Mouse (Mus musculus): ENCODE data around the gene Lrg1.

DNA sequence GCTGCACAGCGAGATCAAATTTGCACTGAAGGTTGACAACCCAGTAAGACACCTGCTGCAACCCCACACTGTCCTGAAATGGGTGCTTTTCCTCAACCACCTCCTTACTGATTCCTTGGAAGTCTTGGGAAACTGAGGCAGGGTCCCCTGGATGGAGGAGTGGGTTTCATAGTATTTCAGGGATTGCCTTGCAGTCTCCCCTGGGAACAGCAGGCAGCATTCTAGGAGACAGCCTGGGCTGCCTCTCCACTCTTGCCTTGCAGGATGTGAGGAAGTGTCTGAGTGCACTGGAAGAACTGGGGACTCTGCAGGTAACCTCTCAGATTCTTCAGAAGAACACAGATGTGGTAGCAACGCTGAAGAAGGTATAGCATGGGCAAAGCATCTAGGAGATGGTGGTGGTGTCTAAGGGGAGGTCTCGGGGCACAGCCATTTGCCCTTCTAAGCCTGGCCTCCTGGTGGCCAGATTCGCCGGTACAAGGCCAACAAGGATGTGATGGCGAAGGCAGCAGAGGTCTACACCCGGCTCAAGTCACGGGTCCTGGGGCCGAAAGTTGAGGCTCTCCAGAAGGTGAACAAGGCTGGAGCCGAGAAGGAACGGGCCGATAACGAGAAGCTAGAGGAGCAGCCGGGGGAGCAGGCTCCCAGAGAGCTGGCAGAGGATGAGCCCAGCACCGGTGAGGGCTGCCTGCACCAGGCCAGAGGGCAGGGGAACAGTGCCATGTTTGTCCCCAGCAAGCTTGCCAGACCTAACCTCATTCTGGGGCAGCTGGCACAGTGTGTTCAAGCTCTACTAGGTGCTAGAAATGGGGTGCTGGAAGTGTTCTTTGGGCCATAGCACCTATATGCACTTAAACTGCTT, 22.9 kb downstream of the Lrg1 start:
- no peak for TF ChIP-seq CTCF (IDR thresholded peaks at IDR 0.05; ENCODE audit: extremely low read depth, insufficient read depth, insufficient read length, insufficient replicate concordance)
- no peak for TF ChIP-seq POLR2A (IDR thresholded peaks at IDR 0.05; ENCODE audit: low read depth, low read length)
